Mouse (Mus musculus) lung, postnatal 0 days (tissue): Measurements from ENCODE around the gene Xpo4. TPM values are rescaled to one million over a fixed set of nuclear protein-coding genes. Genes with fewer than 3 reads are reported as not detected.

Source experiments
- ATAC-seq: fragments of 200-750 bp; cut with Nextera tagmentation; 2 replicates; pipeline ENCODE4 v1.8.0; 2017; ENCODE audit warnings: moderate library complexity
- DNase-seq: peaks from one replicate; pipeline ENCODE4 v3.0.0-alpha.2; 2016; ENCODE audit warnings: low spot score
- H3K27ac ChIP-seq: fragments of 300-500 bp; sonication (generic); 2 replicates; pipeline ENCODE4 v1.5.1; 2014; ENCODE audit warnings: antibody characterized with exemption, mild to moderate bottlenecking, low read length, mixed read lengths
- H3K27me3 ChIP-seq: fragments of 300-500 bp; sonication (generic); replicated peaks from 2 replicates; pipeline ENCODE4 v1.6.1; 2014; ENCODE audit warnings: low read length, mixed read lengths; ENCODE audit not compliant: insufficient read depth
- H3K36me3 ChIP-seq: fragments of 300-500 bp; sonication (generic); 2 replicates; pipeline ENCODE4 v1.6.1; 2014; ENCODE audit warnings: low read length, mixed read lengths; ENCODE audit not compliant: insufficient read depth
- H3K4me1 ChIP-seq: fragments of 300-500 bp; sonication (generic); 2 replicates; pipeline ENCODE4 v1.6.1; 2014; ENCODE audit warnings: antibody characterized with exemption, low read depth, low read length, mixed read lengths; ENCODE audit not compliant: insufficient read depth
- H3K4me2 ChIP-seq: fragments of 300-500 bp; sonication (generic); replicated peaks from 2 replicates; pipeline ENCODE4 v1.6.1; 2014; ENCODE audit warnings: low read depth, mild to moderate bottlenecking, low read length, moderate library complexity, mixed read lengths
- H3K4me3 ChIP-seq: fragments of 300-500 bp; sonication (generic); 2 replicates; pipeline ENCODE4 v1.5.1; 2014; ENCODE audit warnings: low read depth, low read length
- H3K9ac ChIP-seq: fragments of 300-500 bp; sonication (generic); replicated peaks from 2 replicates; pipeline ENCODE4 v1.6.1; 2014; ENCODE audit warnings: low read depth, mild to moderate bottlenecking
- H3K9me3 ChIP-seq: fragments of 300-500 bp; sonication (generic); 2 replicates; pipeline ENCODE4 v1.6.1; 2016; ENCODE audit warnings: low read length, mixed read lengths
- CTCF ChIP-seq: IDR thresholded peaks from 2 replicates; pipeline ENCODE4 v1.5.1; 2016; ENCODE audit warnings: antibody characterized with exemption, mild to moderate bottlenecking
- EP300 ChIP-seq: IDR thresholded peaks from 2 replicates; pipeline ENCODE4 v1.6.1; 2016; ENCODE audit warnings: antibody characterized with exemption, mild to moderate bottlenecking, control low read depth
- WGBS: fragments of 180-500 bp; shearing (Covaris S2); extraction: QIAGEN DNeasy Blood & Tissue Kit; methylation state at CpG from one replicate; pipeline ENCODE4 v1.1.7; 2014; 5-methylcytosine and 5-hydroxymethylcytosine counted together
- polyA plus RNA-seq: library from polyadenylated mRNA; unstranded; fragments of >200 nt; fragmentation: Nextera tagmentation; extraction: Ambion mirVana; gene quantifications from 2 replicates; pipeline ENCODE4 v1.2.1, GENCODE M21; 2015

Xpo4 gene
- polyA plus RNA-seq, 1 experiment from 2014 or later: 6.4 TPM

DNA sequence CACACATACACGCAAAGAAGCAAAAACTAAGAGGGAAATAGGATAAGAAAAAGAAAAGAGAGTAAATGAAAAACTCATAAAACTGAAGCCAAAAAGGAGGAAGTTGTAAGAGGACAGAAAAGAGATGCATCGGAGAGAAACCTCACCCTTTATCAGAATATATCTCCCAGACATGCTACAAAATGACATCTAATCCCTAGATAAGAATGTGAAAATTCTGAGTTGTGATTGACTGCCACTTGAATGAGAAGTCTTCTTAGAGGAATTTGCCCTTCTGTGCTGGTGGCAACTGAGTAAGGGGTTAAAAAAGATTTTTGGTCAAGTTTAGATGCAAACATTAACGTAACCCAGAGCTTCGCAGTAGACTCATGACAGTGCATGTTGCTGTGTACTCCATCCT lies 19.1 kb downstream of the Xpo4 start:
- Histone ChIP-seq H3K27me3 (no peaks in the 10 kb centered on the region), H3K4me3 (no peak overlapping the region), H3K36me3 (no peaks in the 10 kb centered on the region), H3K9ac (no peak overlapping the region), H3K27ac (no peak overlapping the region), H3K4me2 (no peak overlapping the region), H3K4me1 (no peaks in the 10 kb centered on the region), H3K9me3 (no peaks in the 10 kb centered on the region)
- 83% methylated on average over 4 of the region's 4 CpGs for WGBS
- ATAC-seq: no peak
- no peak for TF ChIP-seq EP300
- no peak for TF ChIP-seq CTCF
- DNase-seq: no peak

DNA sequence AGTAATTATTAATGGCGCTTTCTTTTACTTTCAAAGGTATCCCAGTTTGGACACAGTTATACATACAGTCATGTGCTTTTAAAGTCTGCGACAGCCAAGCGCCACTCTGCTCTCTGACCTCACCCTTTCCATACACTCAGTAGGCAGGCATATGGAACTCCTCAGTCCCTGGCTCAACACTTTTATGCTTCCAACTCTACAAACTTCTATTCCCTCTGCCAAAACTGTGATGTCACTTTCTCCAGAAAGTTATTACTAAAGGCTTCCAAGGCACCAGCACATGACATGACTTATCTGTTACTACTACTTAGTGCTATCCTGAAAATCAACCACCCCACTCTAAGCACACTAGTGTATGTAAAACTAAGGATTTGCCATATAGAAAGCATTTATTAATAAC lies 26.1 kb downstream of the Xpo4 start:
- H3K27ac ChIP-seq: no peak overlapping the region

GRCm38 (mm10) chr14:57634141-57634540 lies 31.1 kb downstream of the Xpo4 start:
- DNase-seq: no peak
- Histone ChIP-seq H3K27me3 (no peaks in the 10 kb centered on the region), H3K27ac (no peak overlapping the region), H3K9me3 (no peaks in the 10 kb centered on the region), H3K36me3 (no peaks in the 10 kb centered on the region), H3K4me1 (no peaks in the 10 kb centered on the region; the same call in 1 of the 2 replicates), H3K4me2 (no peak overlapping the region), H3K4me3 (no peak overlapping the region), H3K9ac (no peak overlapping the region)
- ATAC-seq: no peak
- WGBS: 48% methylated on average over 5 of the region's 5 CpGs
- no peak for TF ChIP-seq EP300
- TF ChIP-seq CTCF: no peak

More for the DNA sequence above, 26.1 kb downstream of the Xpo4 start:
- 81% methylated on average over 3 of the region's 3 CpGs for WGBS
- DNase-seq: peak; percentile 64
- no peaks in the 10 kb centered on the region for H3K4me1 ChIP-seq
- TF ChIP-seq EP300 (no peak), CTCF (no peak)
- no peaks in the 10 kb centered on the region for H3K36me3 ChIP-seq
- no peaks in the 10 kb centered on the region for H3K27me3 ChIP-seq
- H3K4me3 ChIP-seq: no peak overlapping the region
- no peak overlapping the region for H3K4me2 ChIP-seq
- peak; percentile 52 for ATAC-seq
- H3K9ac ChIP-seq: no peak overlapping the region
- no peaks in the 10 kb centered on the region for H3K9me3 ChIP-seq

DNA sequence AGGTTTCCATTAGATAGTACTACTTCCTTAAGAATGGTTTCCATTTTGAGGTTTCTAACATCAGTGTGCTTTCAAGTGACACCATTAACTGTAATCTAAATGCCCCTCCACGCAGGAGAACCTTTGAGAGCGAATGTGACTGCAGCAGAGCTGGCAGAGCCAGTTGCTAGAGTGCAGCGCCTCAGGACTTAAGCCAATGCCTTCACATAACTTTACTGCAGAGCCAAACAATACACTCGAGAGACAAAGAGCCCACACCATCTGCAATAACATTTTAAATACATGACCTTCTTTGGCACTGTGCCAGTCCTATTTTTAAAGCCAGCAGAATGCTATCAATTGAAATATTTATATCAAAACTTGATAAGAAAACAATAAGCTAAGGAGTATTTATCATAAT lies 35.6 kb downstream of the Xpo4 start:
- Histone ChIP-seq H3K36me3 (peaks cover 7% of the 10 kb centered on the region; the same call in 1 of the 2 replicates), H3K9me3 (no peaks in the 10 kb centered on the region), H3K4me3 (no peak overlapping the region), H3K9ac (no peak overlapping the region), H3K4me2 (no peak overlapping the region), H3K27ac (no peak overlapping the region), H3K27me3 (no peaks in the 10 kb centered on the region), H3K4me1 (no peaks in the 10 kb centered on the region; the same call in 1 of the 2 replicates)
- no peak for ATAC-seq
- WGBS: 30% methylated on average over 4 of the region's 4 CpGs
- peak; percentile 22 for DNase-seq
- TF ChIP-seq CTCF: no peak

DNA sequence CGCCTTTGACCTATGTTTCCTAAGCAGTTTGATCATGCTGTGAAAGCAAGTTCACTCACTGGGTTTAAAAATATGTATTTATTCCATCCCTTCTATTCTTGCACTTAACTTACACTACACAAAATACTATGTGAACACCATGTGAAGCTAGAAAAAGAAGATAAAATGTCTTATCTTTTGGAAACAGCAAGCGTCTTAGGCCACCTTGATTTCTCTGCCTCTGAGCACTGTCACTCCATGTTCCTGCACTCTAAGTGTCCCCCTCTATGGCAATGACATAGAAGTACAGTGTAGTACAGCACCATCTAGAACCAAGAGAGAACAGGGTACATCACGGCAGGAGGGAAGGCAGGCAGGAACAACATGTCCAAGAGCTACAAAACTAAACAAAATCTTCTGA lies 42.3 kb downstream of the Xpo4 start:
- no peaks in the 10 kb centered on the region for H3K27me3 ChIP-seq
- no peak for DNase-seq
- H3K4me3 ChIP-seq: no peak overlapping the region
- ATAC-seq: no peak
- no peak overlapping the region for H3K4me2 ChIP-seq
- 85% methylated on average over 3 of the region's 3 CpGs for WGBS
- no peaks in the 10 kb centered on the region for H3K4me1 ChIP-seq
- no peak overlapping the region for H3K27ac ChIP-seq
- peaks cover 12% of the 10 kb centered on the region; the same call in 1 of the 2 replicates for H3K36me3 ChIP-seq
- TF ChIP-seq CTCF (no peak), EP300 (no peak)
- H3K9ac ChIP-seq: no peak overlapping the region
- H3K9me3 ChIP-seq: no peaks in the 10 kb centered on the region

GRCm38 (mm10) chr14:57621699-57622098 lies 43.5 kb downstream of the Xpo4 start:
- H3K27ac ChIP-seq: no peak overlapping the region
- H3K4me2 ChIP-seq: no peak overlapping the region
- ATAC-seq (no peak), DNase-seq (no peak)
- TF ChIP-seq CTCF (no peak), EP300 (no peak)
- H3K4me1 ChIP-seq: no peaks in the 10 kb centered on the region
- WGBS: 82% methylated on average over 4 of the region's 4 CpGs
- H3K36me3 ChIP-seq: peaks cover 5% of the 10 kb centered on the region; the same call in 1 of the 2 replicates
- H3K9me3 ChIP-seq: no peaks in the 10 kb centered on the region
- H3K27me3 ChIP-seq: no peaks in the 10 kb centered on the region
- no peak overlapping the region for H3K4me3 ChIP-seq
- H3K9ac ChIP-seq: no peak overlapping the region
